Mouse (Mus musculus) neural tube, embryonic 10.5 days (tissue): ENCODE measurements around the gene Myo1g.
A peak's percentile ranks its signal among the peaks of the same experiment; 100 is the strongest.

ENCODE experiments used
- DNase-seq: peaks from one replicate; pipeline ENCODE4 v3.0.0-alpha.2; 2017; ENCODE audit warnings: low spot score; ENCODE audit errors: extremely low spot score

Myo1g gene

DNA sequence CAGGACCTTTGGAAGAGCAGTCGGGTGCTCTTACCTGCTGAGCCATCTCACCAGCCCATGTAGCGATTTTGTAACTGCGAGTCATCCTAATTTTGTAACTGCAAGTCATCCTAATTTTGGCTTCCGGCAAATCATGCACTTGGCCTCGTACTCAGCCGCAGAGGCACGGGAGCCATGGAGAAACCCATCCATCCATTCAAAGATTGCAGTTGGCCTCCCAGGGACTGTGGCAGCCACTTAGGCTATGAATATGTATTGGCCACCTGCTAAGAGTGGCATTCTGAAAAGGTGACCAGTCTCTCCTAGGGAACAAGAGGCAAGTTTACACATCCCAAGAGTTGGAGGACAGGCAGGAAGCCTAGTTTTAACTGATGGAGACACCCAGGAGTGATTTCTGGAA lies 31.5 kb downstream of the Myo1g start:
- no peak for DNase-seq

DNA sequence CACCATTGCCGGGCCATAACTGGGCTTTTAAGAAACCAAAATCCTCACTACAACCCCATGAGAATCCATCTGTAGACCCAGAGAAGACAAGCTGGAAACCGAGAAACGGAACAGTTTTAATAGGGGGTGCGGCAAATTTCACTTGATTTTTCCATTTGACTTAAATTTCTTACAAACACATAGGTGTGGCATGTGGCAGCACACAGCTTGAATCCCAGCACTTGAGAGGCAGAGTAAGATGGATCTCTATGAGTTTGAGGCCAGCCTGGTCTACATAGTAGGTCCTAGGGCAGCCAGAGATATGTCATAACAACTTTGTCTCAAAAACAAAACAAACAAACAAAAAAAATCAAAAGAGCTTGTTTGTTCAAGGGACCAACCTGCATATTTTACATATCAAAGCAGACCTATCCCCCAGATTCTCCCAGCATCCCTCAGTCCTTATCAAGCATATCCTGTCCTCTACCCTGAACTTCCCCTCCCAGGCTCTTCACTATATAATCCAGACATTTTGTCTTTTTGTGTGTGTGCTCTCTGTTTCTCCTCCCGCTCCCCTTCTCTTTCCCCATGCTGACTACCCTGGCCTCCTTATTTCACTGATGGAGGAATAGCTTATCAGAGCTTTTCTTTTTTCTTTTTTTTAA lies 32.6 kb downstream of the Myo1g start:
- DNase-seq: no peak

DNA sequence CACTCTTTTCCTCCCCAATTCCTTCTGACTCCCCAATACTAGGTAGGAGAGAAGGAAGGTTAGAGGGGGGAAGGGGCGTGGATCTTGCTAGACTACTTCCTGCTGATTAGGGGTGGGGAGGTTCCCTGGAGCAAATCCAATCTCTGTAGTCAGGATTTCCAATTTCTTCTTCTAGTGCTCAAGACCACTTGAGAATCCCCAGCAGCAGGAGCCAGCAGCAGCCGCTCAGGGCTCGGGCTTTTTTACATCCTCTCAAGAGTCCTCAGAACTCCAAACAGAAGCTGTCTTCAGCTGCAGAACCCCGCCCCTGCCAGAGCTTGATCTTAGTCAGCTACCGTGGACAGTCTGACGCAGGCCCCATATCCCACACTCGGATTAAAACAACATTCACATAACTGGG lies 33.3 kb downstream of the Myo1g start:
- DNase-seq: no peak

DNA sequence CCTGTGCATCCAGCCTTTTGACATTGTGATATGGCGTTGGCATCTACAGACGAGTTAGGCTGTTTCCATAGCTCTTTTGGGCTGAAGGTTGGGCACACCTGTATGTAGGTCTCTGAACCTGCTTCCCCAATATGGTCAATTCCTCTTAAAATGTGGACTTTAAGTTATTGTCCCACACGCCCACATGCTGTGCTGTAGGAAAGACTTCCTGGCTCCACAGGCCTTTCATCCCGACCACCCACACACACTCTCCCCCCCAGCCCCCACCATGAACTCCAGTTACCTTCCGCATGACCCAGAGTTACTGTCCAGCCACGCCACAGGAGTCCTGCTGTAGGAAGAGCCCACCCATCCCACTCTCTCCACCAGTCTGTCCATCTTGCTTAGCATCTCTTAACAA lies 33.8 kb downstream of the Myo1g start:
- no peak for DNase-seq

DNA sequence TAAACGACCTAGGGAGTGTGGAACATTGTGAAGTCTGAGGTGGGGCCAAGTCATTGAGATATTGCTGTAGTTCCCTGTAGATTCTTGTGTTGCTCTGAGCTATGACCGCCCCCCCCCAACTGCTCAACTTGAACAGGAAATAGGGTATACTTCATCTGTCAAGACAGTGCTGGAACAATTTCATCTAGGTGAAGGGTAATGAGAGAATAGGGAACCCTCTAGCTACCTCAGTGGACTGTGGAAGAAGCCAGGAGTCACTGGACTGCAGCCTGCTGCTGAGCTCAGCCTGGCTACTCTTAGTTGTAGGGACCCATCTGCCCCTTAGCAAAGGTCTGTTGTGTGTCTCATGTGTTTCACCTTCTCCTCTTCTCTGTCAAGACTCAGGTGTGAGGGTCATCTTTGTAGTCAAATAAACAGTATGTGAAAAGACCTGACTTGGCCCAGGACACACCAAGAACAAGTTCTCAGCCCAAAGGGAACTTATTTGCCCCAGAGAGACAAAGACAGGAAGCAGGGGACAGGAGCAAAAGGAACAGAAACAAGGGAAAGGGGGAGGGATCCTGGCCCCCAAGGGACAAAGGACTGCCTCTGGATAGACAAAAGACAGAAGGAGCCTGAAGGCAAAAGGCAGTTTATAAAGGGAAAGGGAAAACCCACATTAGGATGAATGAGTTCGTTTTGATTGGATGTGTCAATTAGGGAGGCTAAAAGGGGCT lies 36.4 kb downstream of the Myo1g start:
- no peak for DNase-seq

DNA sequence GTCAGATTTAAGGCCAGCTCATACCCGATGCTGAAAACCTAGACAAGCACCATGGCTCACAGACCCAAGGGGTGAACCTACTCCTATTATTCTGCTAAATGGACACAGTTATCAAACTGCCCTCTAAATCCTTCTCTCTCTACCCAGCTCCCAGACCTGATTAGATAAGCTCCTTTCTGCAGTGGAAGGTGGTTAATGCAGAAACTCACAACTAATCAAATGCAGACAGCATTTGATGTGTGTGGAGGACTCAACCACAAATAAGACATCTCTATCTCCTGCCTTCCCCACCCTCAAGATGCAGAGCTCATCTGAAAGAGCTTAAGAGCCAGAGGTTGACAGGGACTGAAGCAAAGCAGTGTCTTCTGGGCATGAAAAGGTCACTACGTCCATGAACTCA lies 37.7 kb downstream of the Myo1g start:
- no peak for DNase-seq

DNA sequence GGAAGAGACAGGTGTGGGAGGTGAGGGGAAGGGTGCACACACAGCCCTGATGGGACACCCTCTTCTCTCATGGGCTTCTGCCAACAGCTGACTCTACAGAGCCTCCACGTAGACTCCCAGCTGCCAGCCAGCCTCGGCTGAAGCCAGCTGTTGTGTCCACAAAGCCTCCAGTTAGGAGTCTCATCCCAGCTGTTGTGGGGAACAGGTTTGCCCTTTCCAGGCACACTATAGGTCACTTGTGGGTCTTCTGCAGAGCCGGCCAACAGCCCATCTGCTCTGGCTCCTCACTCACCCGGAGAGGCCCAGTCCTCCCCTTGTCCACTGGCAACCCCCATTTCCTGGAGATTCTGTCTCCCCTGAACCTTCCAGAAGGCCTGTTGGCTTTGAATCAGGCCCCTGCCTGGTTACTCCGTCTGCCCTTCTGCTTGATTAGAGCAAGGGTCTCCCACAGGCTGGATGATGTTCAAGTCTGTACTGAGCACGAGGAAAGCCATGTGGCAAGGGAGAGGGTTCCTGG lies 39.0 kb downstream of the Myo1g start:
- no peak for DNase-seq

DNA sequence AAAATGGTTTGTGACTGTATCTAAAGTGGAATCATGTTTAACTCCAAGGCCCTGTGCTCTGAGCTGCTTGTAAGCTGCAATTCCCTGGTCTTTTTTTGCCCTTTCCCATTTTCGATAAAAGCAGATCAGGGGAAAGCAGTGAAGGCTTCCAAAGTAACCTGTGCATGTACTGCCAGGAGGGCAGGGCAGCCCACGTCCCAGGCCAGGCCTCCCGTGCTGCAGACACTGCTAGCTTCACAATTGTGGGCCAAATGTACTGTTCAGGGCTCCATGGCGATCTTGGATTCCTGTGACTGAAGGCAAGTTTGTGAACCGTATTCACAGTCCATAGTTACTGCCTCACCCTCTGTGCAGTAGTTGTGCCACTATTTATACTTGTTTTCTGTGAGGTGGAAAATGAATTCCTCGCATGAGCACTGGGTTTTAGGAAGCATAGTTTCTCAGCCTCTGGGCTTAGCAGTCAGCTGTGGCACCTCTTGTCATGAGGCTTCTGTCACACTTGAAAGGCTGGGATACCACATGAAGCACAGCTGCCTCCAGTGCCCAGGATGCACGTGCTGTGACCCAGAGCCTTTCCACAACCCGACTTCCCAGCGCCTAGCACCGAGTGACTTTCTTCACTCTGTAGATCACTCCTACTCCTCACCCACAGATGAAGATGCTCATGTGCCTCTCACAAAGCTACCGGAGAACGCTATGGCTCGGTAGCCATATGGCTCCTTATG lies 39.9 kb downstream of the Myo1g start:
- no peak for DNase-seq

DNA sequence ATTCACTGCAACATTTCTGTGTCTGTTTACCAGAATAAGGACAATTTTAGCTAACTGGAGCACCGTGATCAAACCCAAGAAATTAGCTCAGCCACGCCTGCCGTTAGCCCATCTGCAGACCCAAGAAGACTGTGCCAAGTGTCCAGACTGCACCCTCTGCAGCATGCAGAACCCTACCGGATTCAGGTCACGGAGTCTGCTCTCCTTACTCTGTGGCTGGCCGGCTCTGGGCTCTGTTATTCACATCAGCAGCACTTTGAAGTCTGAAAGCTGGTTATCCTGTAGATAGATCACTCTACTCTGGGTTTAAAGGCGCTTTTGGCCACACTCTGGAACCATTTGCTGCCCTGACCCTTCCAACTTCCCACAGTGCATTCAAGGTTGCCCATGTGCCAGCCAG lies 40.6 kb downstream of the Myo1g start:
- DNase-seq: no peak

DNA sequence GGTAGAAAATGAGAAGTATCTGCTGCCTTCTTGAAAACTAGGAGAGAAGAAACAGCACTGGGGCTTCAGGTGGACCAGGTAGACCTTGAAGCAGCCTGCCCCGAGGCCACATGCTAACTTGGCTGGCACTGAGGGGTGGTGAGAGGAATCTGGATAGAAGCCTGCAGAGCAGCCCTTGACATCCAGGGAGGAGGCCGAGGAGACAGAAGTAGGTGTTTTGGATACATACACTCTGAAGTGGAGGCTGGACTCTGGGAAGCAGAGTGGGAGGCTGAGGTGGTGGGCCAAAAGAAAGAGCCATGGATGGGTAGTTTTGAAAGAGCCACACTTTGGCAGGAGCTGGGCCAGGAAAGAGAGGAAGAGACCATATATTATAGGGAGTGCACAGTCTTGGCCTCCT lies 41.5 kb downstream of the Myo1g start:
- DNase-seq: no peak

DNA sequence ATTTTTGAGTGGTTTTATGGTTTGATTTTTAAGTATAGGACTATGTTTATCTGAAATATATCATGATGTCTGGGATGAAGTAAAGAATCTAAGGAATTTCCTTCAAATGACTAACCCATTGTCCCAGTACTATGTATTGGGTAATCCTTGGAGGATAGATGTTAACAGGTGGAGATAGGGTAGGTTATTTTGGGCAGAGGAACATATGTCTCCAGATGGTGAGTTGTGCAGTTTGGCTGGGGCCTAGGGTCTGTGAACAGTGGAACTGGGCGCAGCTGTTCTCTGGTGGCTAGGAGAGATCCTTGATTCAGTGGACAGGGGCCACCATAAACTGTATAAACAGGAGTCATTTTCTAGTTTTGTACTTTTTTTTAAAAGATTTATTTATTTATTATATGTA lies 43.4 kb downstream of the Myo1g start:
- no peak for DNase-seq

DNA sequence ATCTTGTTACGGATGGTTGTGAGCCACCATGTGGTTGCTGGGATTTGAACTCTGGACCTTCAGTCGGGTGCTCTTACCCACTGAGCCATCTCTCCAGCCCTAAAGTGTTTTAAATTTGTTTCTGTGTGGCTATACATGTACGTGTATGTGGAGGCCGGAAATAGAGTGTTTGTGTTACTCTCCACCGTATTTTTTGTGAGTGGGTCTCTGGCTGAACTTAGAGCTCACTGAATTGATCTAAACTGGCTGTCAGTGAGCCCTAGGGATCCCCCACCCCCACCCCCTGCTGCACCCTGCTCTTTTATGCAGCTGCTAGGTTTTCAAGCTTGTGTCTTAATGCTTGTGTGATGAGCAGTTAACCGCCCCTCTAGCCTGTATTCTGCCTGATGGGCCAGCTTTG lies 43.9 kb downstream of the Myo1g start:
- DNase-seq: no peak

DNA sequence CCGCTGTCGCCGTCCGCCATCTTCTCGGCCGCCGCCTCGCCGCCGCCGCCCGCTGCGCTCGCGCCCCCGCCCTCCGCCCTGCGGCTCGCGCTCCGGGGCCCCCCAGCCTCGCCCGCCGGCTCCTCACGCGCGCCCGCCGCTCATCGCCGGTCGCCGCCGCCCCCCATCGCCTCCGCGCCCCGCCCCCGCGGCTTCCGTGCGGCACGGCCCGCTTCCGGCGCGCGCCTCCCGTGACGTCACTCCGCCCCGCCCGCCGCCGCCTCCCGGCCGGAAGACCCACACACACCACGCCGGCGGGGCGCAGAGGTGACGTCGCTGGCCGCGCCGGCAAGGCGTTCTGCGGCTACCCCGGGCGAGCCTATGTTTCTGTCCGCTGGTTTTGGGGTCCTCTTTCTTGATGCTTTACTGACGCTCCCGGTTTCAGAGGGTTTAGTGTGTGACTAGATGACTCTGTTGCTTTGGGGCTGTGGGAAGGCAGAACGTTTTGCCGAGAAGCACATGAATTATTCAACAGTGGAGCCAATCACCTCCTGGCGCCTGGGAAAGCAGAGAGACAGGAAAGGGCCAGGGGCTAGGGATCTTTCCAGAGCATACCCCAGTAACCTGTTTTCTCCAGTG lies 44.8 kb downstream of the Myo1g start, which contains the start of gene Purb:
Gene Purb, minus strand, starts transcription at position 51 of the 618 bp plus-strand sequence.
- DNase-seq: peak; percentile 90

DNA sequence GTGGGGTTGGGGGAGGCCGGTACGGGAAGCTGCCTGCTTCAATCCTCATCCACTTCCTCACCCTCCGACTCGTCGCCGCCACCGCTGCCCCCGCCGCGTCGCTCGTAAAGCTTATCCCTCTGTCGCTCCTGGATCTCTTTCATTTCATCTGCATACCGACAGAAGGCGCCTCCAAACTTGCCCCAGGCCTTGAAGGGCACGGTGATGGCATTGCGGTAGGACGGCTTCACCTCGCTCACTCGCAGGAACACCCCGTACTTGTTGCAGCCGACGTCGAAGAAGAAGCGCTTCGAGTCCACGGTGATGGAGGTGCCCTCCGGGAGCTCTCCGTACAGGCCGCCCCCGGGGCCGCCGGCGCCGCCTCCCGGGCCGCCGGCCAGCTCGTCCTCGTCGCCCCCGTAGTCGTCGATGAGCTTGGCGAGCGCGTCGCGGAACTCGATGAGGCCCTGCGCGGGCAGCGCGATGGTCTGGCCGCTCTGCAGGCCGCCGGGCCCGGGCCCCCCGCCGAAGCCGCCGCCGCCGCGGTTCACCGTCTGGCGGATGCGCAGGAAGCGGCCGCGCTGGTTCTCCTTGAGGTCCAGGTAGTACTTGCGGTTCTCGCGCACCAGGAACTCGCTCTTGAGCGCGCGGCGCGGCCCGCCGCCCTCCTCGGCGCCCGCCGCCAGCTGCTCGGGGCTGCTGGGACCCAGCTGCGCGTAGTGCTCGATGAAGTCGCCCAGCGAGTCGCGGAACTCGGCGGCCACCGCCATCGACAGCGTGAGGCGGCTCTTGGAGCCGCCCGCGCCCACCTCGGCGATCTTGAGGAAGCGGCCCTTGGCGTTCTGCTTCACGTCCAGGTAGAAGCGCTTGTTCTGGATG lies 45.7 kb downstream of the Myo1g start:
- peak; percentile 73 for DNase-seq

DNA sequence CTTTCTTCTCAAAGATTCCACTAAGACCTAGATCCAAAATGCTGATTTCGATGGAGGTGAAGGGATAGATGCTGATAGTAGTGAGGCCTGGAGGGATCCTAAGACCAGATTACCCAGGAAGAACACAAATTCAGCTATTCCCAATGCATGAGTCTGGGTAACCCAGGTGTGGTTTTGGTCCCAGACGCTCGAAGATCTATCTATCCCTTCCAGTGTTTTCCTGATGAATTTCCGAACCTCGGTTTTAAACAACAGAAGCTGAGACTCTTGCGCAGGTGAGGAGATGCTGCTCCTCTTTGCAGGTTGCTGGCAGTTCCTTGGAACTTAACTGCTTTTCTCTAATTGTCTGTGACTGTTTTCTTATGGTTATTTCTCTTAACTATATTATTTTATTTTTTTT lies 46.4 kb downstream of the Myo1g start:
- no peak for DNase-seq

DNA sequence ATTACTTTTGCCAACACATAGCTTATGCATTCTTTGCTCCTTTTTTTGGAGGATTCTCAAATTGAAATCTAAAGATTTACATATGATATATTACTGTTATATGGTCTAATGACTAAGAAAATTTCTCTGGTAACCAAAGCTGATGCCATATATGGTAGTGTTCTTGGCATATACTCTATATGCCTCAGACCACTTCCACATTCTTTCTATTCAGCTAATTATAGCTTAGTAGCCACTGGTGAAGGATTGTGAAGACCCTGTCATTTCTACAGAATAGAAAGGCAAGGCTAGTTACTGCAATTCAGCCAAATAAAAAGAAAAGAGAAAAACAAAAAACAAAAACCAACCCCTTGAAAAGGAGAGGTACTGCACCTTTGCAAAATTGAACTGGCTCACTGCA lies 48.7 kb downstream of the Myo1g start:
- no peak for DNase-seq

DNA sequence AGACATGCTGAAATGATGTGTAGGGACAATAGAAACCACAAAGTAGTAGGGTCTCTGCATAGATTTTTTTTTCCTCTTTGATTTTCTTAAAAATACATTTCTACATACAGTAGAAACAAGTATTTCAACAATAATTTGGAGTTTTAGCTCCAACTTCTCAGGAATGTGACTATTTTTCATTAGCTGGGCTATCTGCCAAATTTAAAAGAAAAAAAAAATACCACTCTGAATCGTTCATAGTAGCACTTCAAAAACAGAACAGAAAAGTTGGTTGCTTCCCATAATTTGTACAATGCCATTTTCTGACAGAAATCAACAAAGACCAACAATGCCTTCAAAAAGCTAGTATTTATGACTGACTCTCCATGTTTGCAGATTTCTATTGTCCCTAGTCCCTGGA lies 49.3 kb downstream of the Myo1g start:
- DNase-seq: no peak

DNA sequence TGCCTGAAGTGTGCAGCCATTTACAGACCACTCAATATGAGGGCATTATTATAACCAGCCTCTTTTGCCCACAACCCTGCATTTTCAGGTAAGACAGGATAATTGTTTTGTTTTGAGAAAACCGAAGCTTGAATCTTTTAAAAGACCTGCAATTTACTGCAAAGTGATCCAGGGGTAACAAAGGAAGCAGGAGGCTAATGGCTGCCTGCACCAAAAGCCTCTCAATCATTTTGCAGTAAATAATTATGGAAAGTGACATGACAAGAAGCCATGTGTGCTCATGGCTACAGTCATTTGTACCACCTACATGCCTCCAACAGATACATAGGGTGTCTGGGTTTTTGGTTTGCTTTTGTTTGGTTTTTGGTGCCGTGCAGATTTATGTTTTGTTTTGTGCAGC lies 49.7 kb downstream of the Myo1g start:
- no peak for DNase-seq

DNA sequence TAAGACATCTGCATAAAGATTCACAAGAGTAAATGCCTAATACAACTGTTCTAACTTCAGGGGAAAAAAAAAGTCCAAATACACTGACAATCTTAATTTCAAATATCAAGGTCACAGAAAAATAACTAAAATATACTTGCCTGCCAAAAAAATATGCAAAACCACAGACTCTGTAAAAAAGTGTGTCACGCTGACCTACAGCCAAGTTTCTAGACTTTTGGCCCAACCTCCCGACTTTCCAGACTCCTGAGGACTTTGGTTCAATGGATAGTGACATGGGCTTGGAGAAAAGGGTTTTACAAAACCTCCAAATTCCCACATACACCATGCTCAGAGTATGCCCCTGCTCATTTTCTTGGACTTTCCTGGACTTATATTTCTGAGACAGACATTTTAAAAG lies 52.2 kb downstream of the Myo1g start:
- no peak for DNase-seq

DNA sequence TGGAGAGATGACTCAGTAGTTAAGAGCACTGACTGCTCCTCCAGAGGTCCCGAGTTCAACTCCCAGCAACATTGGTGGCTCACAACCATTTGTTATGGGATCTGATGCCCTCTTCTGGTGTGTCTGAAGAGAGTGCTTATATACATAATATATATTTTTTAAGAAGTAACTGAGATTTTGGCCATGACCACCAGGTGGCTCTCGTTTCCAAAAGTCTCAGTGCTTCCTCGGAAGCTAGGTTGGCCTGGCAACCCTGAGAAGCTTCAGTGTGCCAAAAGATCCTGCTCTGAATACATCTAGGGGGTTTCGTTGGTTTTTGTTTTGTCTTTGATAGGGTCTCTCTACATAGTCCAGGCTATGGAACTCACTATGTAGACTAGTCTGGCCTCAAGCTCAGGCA lies 55.6 kb downstream of the Myo1g start:
- peak; percentile 56 for DNase-seq
